Mouse (Mus musculus): ENCODE results near the gene Rbbp5. TPM values are rescaled to one million over a fixed set of nuclear protein-coding genes. Genes with fewer than 3 reads are reported as not detected.
A peak's percentile ranks its signal among the peaks of the same experiment; 100 is the strongest.

Gene Rbbp5
- polyA plus RNA-seq, 1 experiment: 9.1 TPM

DNA sequence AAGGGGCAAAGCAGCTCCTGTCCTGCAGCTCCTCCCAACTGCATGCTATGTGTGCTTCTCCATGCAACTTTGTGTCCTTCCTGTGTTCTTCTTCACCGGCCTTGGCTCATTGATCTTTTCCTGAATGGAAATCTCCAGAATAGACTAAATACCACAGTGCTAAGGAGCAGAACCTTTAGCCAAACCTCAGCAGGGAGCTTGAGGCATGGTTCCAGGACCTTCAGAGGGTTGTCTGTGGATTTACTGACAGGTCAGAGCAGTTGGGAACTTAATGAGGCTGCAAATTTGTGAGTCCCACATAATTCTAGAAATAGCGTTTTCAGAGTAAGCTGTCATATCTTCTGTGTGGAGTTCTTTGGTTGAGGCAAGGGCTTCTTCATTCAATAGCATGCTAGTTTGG lies 23.4 kb downstream of the Rbbp5 start:
- Histone ChIP-seq H3K27me3 (ENCODE audit: control insufficient read depth, insufficient read depth, low read length) (no peaks in the 10 kb centered on the region), H3K36me3 (ENCODE audit: control insufficient read depth, insufficient read depth, low read length) (peaks cover 5% of the 10 kb centered on the region), H3K4me1 (ENCODE audit: control insufficient read depth, insufficient read depth, low read length) (no peaks in the 10 kb centered on the region), H3K4me3 (ENCODE audit: control insufficient read depth, low read depth, low read length) (no peak overlapping the region), H3K27ac (ENCODE audit: control insufficient read depth, insufficient read depth, low read depth, low read length) (no peak overlapping the region)
- TF ChIP-seq CTCF (IDR thresholded peaks at IDR 0.05; ENCODE audit: control insufficient read depth, insufficient read depth, insufficient replicate concordance, low read depth, low read length) (no peak), POLR2A (IDR thresholded peaks at IDR 0.05; ENCODE audit: control insufficient read depth, low read depth, low read length) (no peak)

DNA sequence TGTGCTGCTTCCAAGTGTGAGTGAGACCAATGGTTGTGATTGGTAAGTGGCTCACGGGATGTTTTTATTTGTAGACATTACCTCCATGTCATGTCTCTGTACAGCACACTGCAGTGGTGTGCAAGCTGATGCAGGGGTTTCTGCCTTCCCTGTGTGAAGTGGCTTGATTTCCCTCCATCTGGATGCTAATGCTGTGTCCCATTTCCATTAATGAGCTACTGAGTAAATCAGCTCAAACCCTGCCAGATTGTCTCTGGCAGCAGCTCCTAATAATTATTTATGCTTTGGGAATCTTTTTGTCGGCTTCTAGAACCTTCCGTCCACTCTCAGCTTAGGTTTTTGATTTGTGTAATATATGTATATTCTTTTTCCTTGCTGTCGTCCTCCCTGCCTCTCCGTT lies 28.0 kb downstream of the Rbbp5 start:
- peaks cover 1% of the 10 kb centered on the region for H3K36me3 ChIP-seq (ENCODE audit: control insufficient read depth, insufficient read depth, low read length)
- no peak for TF ChIP-seq POLR2A (IDR thresholded peaks at IDR 0.05; ENCODE audit: control insufficient read depth, low read depth, low read length)
- TF ChIP-seq CTCF (IDR thresholded peaks at IDR 0.05; ENCODE audit: control insufficient read depth, insufficient read depth, insufficient replicate concordance, low read depth, low read length): no peak
- no peak overlapping the region for H3K4me3 ChIP-seq (ENCODE audit: control insufficient read depth, low read depth, low read length)
- H3K27me3 ChIP-seq (ENCODE audit: control insufficient read depth, insufficient read depth, low read length): no peaks in the 10 kb centered on the region
- no peaks in the 10 kb centered on the region for H3K4me1 ChIP-seq (ENCODE audit: control insufficient read depth, insufficient read depth, low read length)
- H3K27ac ChIP-seq (ENCODE audit: control insufficient read depth, insufficient read depth, low read depth, low read length): no peak overlapping the region

DNA sequence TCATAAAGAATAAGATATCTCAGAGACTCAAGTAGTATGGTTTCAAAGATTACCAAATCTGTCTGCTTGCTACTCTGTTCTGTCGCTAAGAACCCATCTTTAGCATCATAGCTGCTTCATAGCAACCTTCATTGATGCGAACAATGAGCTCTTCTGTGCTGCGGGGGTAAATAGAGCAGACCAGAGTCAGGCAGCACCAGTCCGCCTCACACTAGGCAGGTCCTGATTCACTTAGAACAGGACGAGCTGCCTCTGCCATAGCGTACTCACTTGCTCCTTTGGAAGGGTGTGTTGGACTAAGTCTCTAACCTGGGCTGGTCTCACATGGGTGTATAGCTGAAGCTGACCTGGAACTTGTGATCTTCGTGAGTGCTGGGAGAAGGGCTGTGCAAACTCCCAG lies 28.9 kb downstream of the Rbbp5 start, which contains the start of gene Tmem81:
Gene Tmem81, plus strand, starts transcription at position 173 of the 400 bp plus-strand sequence.
- Histone ChIP-seq H3K36me3 (ENCODE audit: control insufficient read depth, insufficient read depth, low read length) (peaks cover 1% of the 10 kb centered on the region), H3K4me3 (ENCODE audit: control insufficient read depth, low read depth, low read length) (peak within 1 kb of the TSS; percentile 79), H3K4me1 (ENCODE audit: control insufficient read depth, insufficient read depth, low read length) (no peaks in the 10 kb centered on the region), H3K27ac (ENCODE audit: control insufficient read depth, insufficient read depth, low read depth, low read length) (peak within 1 kb of the TSS; percentile 36), H3K27me3 (ENCODE audit: control insufficient read depth, insufficient read depth, low read length) (no peaks in the 10 kb centered on the region)
- no peak for TF ChIP-seq CTCF (IDR thresholded peaks at IDR 0.05; ENCODE audit: control insufficient read depth, insufficient read depth, insufficient replicate concordance, low read depth, low read length)
- TF ChIP-seq POLR2A (IDR thresholded peaks at IDR 0.05; ENCODE audit: control insufficient read depth, low read depth, low read length): peak; percentile 82; the same call in 1 of the 2 replicates

DNA sequence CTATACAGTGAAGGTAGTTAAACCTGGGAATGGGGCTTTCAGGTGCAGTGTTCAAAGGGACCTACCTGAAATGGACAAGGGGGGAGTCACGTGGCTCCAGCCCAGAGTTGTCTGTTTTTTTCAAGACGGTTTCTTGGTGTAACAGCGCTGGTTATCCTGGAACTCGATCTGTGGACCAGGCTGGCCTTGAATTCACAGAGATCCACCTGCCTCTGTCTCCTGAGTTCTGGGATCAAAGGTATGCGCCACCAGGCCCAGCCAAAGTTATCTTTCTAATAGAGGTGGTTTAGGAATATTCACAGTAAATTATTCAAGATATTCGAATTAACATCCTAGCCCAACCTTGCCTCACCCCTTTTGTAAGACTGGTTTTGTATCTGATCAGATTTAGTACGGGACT lies 29.5 kb downstream of the Rbbp5 start:
- Histone ChIP-seq H3K27ac (ENCODE audit: control insufficient read depth, insufficient read depth, low read depth, low read length) (peak overlapping the region; percentile 36), H3K36me3 (ENCODE audit: control insufficient read depth, insufficient read depth, low read length) (peaks cover 1% of the 10 kb centered on the region)
- TF ChIP-seq CTCF (IDR thresholded peaks at IDR 0.05; ENCODE audit: control insufficient read depth, insufficient read depth, insufficient replicate concordance, low read depth, low read length) (no peak), POLR2A (IDR thresholded peaks at IDR 0.05; ENCODE audit: control insufficient read depth, low read depth, low read length) (no peak)

DNA sequence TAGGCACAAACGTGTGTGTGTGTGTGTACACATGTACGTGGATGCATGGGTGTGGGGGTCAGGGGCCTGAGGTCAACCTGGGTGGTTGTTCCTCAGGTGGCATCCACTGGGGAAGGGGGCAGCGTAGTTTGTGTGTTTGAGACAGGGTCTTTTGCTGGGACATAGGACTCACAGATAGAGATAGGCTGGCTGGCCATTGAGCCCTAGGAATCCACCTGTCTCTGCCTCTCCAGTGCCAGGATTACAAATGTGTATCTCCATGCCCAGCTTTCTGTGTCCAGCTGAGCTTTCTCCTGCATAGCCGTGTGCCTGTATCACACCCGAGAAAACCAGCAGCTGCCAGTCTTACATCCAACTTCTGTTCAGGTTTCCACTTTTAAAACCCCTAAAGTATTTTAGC lies 32.6 kb downstream of the Rbbp5 start:
- Histone ChIP-seq H3K27ac (ENCODE audit: control insufficient read depth, insufficient read depth, low read depth, low read length) (no peak overlapping the region), H3K36me3 (ENCODE audit: control insufficient read depth, insufficient read depth, low read length) (peaks cover 1% of the 10 kb centered on the region; the same call in 1 of the 2 replicates), H3K4me3 (ENCODE audit: control insufficient read depth, low read depth, low read length) (no peak overlapping the region), H3K4me1 (ENCODE audit: control insufficient read depth, insufficient read depth, low read length) (no peaks in the 10 kb centered on the region), H3K27me3 (ENCODE audit: control insufficient read depth, insufficient read depth, low read length) (no peaks in the 10 kb centered on the region)
- TF ChIP-seq CTCF (IDR thresholded peaks at IDR 0.05; ENCODE audit: control insufficient read depth, insufficient read depth, insufficient replicate concordance, low read depth, low read length): no peak
- no peak for TF ChIP-seq POLR2A (IDR thresholded peaks at IDR 0.05; ENCODE audit: control insufficient read depth, low read depth, low read length)

More for the DNA sequence above, 29.5 kb downstream of the Rbbp5 start:
- Histone ChIP-seq H3K4me1 (ENCODE audit: control insufficient read depth, insufficient read depth, low read length) (no peaks in the 10 kb centered on the region), H3K27me3 (ENCODE audit: control insufficient read depth, insufficient read depth, low read length) (no peaks in the 10 kb centered on the region), H3K4me3 (ENCODE audit: control insufficient read depth, low read depth, low read length) (peak overlapping the region; percentile 79)

DNA sequence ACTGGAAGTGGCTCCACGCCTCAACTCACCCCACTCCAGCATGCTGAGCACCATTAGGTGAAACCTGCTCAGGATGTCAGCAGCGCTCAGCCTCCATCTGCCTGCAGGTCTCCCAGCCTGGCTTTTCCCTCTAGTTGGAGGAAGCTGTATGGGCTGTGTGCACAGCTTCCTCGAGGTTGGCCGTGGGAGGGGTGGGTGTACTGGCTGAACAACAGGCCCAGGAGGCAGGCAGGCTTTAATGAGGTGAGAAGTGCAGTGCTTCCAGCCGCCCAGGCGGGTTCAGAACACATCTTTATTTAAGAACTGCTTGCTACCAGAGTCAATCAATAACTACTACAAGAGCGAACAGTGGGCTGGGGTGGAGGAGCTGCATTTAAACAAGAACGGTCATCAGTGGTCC lies 34.4 kb downstream of the Rbbp5 start:
- Histone ChIP-seq H3K4me1 (ENCODE audit: control insufficient read depth, insufficient read depth, low read length) (no peaks in the 10 kb centered on the region), H3K27ac (ENCODE audit: control insufficient read depth, insufficient read depth, low read depth, low read length) (no peak overlapping the region), H3K36me3 (ENCODE audit: control insufficient read depth, insufficient read depth, low read length) (peaks cover 1% of the 10 kb centered on the region; the same call in 1 of the 2 replicates), H3K4me3 (ENCODE audit: control insufficient read depth, low read depth, low read length) (no peak overlapping the region), H3K27me3 (ENCODE audit: control insufficient read depth, insufficient read depth, low read length) (no peaks in the 10 kb centered on the region)
- TF ChIP-seq POLR2A (IDR thresholded peaks at IDR 0.05; ENCODE audit: control insufficient read depth, low read depth, low read length): no peak
- no peak for TF ChIP-seq CTCF (IDR thresholded peaks at IDR 0.05; ENCODE audit: control insufficient read depth, insufficient read depth, insufficient replicate concordance, low read depth, low read length)

DNA sequence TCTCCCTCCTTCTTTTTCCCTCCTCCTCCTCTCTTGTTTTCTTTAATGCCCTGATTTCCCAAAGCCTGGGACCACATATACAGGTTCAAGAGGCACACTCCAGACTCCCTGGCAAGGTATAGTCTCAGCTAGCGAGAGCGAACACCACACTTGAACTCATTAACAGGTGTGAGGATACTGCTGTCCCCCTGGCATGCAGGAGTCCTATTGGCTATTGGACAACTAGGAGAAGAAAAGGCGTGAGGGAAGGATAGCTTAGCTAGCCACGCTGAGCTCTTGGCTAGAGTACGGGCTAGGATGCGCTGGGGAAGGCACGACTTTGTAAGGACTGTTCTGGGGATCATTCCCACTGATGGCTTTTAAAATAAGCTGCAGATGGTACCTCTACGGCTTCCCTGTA lies 34.9 kb downstream of the Rbbp5 start:
- H3K4me3 ChIP-seq (ENCODE audit: control insufficient read depth, low read depth, low read length): no peak overlapping the region
- no peaks in the 10 kb centered on the region for H3K27me3 ChIP-seq (ENCODE audit: control insufficient read depth, insufficient read depth, low read length)
- no peak overlapping the region for H3K27ac ChIP-seq (ENCODE audit: control insufficient read depth, insufficient read depth, low read depth, low read length)
- no peaks in the 10 kb centered on the region for H3K36me3 ChIP-seq (ENCODE audit: control insufficient read depth, insufficient read depth, low read length)
- no peaks in the 10 kb centered on the region for H3K4me1 ChIP-seq (ENCODE audit: control insufficient read depth, insufficient read depth, low read length)
- TF ChIP-seq CTCF (IDR thresholded peaks at IDR 0.05; ENCODE audit: control insufficient read depth, insufficient read depth, insufficient replicate concordance, low read depth, low read length) (no peak), POLR2A (IDR thresholded peaks at IDR 0.05; ENCODE audit: control insufficient read depth, low read depth, low read length) (no peak)

DNA sequence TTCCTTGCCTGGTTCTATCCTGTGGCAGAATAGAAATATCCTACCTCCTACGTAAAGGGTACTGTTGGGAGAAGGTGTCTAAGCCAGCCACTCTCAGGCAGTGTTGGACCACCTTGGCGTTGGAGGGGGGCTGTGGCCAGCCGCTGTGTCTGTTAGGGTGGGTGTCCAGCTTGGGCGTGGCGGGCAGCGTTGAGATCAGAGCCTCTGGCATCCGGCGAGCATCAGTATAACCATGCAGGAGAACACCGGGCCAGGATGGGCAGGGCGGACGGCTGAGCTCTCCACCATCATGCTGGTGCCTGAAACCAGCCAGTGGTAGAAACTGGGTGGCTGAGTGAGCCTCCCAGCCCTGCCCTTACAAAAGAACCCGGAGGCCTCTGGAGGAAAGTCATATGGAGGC lies 38.2 kb downstream of the Rbbp5 start:
- no peak overlapping the region for H3K27ac ChIP-seq (ENCODE audit: control insufficient read depth, insufficient read depth, low read depth, low read length)
- H3K27me3 ChIP-seq (ENCODE audit: control insufficient read depth, insufficient read depth, low read length): no peaks in the 10 kb centered on the region
- TF ChIP-seq POLR2A (IDR thresholded peaks at IDR 0.05; ENCODE audit: control insufficient read depth, low read depth, low read length) (no peak), CTCF (IDR thresholded peaks at IDR 0.05; ENCODE audit: control insufficient read depth, insufficient read depth, insufficient replicate concordance, low read depth, low read length) (no peak)
- no peaks in the 10 kb centered on the region for H3K36me3 ChIP-seq (ENCODE audit: control insufficient read depth, insufficient read depth, low read length)
- no peak overlapping the region for H3K4me3 ChIP-seq (ENCODE audit: control insufficient read depth, low read depth, low read length)
- H3K4me1 ChIP-seq (ENCODE audit: control insufficient read depth, insufficient read depth, low read length): no peaks in the 10 kb centered on the region
